Mouse (Mus musculus) c-Kit-negative CD71-positive TER-119-positive erythroid progenitor cells, embryonic 14.5 days (primary cell): ENCODE measurements around the gene 9130213A22Rik.

ENCODE experiments used
- DNase-seq: peaks from one replicate; pipeline ENCODE4 v3.0.0-alpha.2; 2013; ENCODE audit warnings: low read depth, low spot score

9130213A22Rik gene

DNA sequence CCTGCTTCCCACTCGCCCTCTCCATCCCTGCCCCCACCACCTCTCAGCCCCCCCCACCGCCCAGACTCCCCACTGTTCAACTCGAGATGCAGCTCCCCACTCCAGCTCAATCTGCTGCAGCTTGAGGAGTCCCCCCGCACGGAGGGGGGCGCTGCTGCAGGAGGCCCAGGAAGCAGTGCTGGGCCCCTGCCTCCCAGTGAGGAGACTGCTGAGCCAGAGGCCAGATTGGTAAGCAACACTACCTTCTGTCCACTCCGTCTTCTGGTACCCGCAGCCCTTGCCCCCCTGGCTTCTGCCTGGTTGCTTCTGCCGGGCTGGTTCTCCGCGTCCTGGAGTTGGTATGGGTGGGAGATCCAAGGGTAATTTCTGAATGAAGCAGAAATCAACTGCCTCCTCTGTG lies 15.5 kb downstream of the 9130213A22Rik start:
- no peak for DNase-seq

DNA sequence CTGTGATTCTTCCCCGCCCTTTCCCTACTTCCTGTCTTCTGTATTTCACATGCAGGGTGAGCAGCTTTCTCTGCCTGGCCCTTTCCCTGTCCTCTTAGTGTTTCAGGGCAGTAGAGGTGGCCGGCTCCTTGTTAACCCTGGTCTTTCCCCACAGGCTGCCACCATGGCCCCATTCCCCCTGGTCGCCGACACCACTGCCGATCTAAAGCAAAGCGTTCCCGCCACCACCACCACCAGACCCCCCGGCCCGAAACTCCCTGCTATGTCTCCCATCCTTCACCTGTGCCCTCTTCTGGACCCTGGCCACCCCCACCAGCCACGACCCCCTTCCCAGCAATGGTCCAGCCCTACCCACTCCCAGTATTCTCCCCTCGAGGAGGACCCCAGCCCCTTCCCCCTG lies 16.1 kb downstream of the 9130213A22Rik start:
- no peak for DNase-seq

DNA sequence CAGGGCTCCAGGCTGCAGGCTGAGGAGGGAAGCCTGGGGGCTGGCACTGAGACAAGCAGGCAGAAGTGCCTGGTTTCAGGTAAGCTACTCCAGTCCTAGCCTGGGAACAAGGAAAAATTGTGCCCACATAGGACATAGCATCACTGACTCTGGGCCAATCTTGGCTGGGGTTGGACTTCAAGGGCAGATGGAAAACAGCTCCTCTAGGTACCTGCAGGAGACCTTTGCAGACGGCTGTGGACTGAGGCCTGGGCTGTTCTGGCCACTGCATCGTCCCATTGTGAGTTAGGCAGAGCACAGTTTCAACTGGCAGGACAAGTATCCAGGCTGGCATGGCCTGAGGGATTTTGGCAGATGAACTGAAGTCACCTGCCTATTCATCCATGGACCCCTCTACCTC lies 16.6 kb downstream of the 9130213A22Rik start:
- DNase-seq: no peak

DNA sequence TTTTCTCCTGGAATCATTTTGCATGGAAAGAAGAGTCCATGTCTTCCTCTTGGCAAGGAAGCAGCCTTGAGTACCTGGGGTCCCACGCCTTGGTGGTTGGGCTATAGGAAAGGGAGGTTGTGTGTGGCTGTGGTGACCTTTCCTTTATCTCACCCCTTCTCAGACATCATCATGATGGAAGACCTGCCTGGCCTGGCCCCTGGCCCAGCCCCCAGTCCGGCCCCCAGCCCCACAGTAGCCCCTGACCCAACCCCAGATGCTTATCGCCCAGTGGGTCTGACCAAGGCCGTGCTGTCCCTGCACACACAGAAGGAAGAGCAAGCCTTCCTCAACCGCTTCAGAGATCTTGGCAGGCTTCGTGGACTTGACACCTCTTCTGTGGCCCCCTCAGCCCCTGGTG lies 17.2 kb downstream of the 9130213A22Rik start:
- DNase-seq: no peak

DNA sequence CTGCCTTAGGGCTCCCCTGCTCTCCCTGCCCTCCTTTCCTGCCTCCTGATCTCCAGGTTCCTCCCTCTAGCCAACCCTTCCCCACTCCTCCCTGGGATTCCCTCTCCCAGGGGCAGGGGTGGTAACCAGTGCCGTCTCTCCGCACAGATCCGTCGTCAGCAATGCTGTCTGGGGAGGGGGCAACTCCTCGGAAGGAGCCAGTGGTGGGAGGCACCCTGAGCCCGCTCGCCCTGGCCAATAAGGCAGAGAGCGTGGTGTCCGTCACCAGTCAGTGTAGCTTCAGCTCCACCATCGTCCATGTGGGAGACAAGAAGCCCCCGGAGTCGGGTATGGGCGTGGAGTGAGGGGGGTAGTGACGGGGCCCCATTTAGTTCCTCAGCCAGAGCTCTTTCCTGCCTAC lies 17.9 kb downstream of the 9130213A22Rik start:
- no peak for DNase-seq

DNA sequence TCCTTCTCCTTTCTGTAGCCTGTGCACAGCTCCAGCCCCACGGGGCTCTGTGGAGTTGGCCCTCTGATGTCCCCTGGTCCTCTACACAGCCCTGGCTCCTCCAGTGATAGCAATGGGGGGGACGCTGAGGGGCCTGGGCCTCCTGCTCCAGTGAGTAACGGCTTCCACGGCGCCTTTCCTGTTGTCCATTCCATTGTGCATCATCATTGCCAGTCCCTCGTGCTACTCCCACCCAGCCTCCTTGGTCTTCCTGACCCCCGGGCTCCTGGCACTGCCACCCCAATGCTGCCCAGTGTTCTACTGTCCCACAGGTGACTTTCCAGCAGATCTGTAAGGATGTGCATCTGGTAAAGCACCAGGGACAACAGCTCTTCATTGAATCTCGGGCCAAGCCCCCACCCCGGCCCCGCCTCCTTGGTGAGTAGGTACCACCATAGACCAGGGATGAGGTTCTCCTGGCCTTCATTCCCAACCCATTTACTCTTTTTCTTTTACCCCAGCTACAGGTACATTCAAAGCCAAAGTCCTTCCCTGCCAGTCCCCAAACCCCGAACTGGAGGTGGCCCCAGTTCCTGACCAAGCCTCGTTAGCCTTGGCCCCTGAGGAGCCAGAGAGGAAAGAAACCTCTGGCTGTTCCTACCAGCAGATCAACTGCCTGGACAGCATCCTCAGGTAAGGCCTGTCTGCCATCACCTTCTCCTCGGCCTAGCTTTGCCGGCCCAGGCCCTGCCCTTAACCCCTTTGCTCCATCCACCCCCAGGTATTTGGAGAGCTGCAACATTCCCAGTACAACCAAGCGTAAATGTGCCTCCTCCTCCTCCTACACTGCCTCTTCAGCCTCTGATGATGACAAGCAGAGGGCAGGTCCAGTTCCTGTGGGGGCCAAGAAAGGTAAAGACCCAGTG lies 18.6 kb downstream of the 9130213A22Rik start:
- DNase-seq: no peak

DNA sequence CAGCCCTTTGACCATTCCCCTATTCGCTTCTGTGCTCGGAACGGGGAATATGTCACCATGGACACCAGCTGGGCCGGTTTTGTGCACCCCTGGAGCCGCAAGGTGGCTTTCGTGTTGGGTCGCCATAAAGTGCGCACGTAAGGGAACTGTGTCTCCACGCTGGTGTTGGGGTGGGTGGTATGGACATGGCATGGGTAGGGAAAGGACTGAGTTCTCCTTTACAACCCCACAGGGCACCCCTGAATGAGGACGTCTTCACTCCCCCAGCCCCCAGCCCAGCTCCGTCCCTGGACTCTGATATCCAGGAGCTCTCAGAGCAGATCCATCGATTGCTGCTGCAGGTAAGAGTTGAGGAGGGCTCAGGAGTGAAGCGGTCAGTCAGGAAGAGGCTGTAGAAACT lies 19.3 kb downstream of the 9130213A22Rik start:
- no peak for DNase-seq

DNA sequence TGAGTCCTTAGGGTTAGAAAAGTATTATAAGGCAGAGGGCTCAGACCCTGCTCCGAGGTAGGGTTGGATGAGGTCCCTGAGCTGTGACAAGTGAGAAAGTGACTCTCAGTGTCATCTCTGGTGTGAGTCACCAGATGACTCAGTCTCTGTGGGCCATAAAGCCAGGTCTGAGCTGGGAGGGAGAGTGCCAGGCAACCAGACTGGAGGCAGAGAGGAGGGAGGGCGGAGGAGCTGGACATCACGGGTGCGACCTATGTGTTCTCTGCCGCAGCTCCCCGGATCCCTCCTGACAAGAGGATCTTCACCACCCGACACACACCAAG lies 20.0 kb downstream of the 9130213A22Rik start:
- no peak for DNase-seq

DNA sequence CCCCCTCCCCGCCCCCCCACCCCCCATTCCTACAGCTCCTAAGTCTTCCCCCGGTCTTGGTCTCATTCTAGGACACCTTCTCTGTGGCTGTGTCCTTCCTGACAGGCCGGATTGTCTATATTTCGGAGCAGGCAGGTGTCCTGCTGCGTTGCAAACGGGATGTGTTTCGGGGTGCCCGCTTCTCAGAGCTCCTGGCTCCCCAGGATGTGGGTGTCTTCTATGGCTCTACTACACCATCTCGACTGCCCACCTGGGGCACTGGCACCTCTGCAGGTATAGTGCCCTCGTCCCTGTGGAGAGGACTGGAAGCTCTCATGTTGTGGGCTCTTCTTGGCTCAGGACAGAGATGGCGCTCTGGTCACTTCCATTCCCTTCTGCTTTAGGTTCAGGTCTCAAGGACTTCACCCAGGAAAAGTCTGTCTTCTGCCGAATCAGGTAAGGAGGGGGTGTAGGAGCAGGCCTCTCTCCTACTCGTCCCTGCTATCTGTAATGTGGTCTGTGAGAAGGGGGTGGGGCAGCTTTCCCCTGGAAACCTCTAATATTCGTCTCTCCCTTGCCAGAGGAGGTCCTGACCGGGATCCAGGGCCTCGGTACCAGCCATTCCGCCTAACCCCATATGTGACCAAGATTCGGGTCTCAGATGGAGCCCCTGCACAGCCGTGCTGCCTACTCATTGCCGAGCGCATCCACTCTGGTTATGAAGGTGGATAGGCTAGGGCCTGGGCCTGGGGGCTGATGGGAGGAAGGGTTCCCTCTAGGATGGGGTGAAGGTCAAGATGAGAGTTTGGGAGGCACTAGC lies 20.6 kb downstream of the 9130213A22Rik start:
- DNase-seq: no peak

DNA sequence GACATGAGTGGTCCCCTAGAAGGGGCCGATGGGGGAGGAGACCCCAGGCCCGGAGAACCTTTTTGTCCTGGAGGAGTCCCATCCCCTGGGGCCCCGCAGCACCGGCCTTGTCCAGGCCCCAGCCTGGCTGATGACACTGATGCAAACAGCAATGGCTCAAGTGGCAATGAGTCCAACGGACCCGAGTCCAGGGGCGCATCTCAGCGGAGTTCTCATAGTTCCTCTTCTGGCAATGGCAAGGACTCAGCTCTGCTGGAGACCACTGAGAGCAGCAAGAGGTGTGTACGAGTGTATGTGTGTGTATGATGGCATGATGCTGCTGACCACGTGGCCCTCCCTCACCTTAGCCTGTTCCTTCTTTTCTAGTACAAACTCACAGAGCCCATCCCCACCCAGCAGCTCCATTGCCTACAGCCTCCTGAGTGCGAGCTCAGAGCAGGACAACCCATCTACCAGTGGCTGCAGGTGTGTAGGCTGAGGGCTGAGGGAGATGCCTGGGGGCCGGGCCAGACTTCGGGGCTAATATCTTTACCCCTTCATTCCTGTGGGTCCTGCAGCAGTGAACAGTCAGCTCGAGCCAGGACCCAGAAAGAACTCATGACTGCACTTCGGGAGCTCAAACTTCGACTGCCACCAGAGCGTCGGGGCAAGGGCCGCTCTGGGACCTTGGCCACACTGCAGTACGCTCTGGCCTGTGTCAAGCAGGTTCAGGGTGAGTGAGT lies 21.6 kb downstream of the 9130213A22Rik start:
- DNase-seq: no peak

DNA sequence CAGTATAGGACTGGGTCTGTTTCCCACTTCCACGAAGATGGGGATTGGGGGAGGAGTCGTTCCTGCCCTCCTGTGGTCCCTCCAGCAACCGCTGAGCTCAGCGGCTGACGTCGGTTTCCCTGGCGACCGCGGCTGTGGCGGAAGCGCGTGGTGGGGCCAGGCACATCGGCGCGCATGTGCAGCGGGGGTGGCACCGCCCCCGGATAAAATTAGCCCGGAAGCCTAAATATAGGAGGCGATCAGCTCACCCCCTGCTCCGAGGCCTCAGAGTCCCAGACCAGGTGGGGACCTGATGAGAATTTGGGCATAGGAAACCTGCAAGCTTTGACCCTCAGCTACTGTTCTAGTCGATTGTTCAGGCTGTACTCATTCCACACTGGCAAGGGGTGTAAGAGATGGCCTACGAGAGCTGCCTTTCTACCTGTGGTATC lies 22.5 kb downstream of the 9130213A22Rik start:
- no peak for DNase-seq

DNA sequence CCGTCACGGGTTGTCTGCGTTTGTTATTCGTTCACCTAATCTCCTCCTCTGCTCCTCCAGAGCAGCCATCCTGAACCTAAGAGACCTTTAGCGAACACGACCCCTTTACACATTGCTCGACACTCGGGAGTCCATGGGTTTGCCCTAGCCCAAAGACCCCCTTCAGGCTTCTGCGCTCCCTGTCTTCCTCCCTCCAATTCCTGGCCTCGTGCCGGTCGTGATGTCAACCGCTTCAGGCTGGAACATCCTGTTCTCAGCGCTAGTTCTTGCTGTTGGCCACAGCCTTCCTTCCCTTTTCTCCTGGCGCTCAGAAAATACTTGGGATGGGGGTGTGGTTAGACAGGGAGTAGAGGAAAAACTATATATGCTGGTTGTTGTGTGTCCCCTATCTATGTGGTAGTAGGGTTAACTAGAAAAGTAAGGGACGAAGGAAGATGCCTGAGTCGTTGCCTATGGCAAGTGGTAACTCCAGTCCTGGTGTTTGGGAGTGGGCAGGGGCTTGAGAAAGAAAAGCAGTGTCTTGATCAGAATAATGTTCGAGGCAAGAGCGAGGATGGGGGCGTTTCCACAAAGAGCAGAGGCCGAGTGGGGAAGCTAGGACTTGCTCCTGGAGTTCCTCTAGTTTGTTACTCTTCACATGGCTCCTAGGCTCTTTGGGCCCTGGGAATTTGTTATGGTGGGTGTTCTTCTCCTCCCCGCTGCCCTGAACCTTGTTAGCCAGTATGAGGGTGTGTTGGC lies 23.0 kb downstream of the 9130213A22Rik start:
- DNase-seq: no peak

DNA sequence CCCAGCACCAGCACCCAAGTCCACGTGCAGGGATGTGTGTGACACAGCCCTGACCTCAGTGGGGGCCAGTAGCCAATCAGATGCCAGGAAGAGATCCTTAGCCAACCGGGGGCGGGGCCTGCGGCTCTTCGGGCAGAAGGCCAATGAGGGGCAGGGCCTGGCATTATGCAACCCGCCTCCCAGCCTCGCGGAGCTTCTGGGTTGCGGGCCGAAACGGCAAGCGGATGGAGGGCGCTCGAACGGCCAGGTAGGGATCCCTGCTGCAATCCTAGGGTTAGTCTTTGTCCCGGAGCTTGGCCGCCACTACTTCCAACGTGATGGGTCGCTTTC lies 23.7 kb downstream of the 9130213A22Rik start:
- peak; percentile 91 for DNase-seq

DNA sequence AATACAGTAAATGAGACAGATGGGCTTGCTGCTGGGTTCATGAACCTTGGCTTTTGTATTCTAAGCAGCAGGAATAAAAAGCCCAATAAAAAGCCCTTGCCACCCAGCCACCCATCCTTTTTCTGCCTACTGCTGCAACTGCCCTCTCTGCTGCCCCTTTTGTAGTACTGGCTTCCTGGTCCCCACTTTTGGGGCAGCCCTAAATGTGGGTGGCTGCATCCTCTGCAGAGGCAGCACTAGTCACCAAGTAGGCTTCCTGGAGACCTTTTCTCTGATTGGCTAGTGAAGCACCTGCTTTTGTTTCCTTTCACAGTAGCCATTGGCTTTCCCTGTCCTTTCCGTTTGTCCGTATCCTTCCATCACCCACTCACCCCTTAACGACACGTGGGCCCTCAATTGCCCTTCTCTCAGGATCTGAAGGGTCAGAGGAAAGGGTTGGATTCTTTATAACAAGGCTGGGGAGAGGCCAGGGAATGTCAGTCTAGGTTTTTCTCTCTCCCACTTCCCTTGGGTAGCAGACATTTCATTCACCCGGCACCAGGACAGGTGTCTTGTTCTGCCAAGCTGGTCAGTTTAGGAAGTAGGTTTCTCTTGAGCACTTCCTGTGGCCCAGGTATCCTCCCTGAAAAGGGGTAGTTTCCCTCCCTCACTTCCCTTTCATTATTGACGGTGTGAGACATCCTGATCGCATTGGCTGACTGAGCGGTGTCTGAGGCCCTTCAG lies 24.2 kb downstream of the 9130213A22Rik start:
- no peak for DNase-seq

DNA sequence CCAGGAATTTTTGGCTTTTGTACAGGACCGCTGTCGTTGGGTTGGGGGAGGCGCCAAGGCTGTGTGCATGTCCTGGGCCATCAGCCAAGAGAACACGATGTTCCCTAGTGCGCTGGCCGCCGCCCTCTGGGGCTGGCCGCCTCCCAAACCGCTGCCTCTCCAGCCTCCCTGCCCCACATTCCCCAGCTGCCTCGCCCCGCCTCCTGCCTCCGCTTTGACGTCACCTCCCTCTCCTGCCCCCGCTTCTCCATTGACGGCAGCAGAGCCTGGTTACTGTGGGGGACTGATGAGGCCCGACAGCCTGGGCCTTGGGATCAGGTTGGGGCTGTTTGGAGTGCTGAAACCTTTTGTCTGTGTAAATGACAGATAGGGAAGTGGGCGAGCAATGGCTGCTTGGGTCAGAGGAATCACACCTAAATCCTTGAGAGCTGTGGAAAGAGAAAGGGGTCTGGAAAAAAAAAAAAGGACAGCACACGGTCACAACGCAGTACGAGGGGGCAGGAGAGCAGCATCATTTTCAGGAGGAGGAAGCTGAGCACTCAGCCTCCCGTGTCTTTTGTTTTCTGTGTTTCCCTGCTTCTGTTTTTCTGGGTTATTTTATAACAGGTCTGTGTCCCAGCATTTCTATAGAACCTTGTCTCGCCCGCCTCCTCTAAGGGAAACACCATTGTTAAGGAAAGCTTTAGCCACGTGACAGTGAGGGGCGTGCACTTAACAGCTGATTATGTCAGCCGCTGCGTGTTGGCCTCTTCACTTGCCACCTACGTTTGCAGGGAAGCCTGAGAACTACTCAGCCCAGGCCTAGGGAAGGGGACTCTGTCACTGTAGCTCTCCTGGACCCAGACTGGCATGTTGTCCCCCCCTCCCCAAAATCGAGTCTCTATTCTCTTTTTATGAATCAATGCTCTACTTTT lies 25.1 kb downstream of the 9130213A22Rik start:
- DNase-seq: peak; percentile 91

DNA sequence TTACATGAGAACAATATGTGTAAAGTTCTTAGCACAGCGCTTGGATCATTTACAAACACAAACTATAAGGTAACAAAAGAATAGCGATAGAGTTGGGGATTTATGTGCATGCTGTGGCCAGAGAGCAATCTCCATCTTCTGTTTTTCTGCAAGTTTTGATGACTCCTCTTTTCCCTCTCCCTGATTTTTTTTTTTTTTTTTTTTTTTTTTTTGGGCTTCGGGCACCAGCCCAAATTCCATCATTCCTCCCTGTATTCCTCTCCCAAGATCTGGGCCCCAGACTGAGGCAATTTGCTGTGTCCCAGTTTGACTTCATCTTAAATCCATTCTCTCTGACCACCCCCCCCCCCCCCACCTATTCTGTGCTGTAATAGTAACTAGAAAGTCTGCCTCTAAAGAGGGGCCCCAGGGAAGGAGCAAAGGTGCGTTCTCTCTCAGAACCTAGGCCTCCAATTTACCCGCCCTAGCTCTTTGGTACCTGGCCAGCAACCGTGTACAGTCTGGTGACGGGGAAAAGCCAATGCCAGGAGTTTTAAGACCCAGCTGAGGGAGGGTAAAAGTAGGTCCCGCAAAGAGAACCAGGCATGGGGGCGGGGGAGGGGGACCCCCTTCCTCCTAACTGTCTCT lies 25.9 kb downstream of the 9130213A22Rik start:
- no peak for DNase-seq

DNA sequence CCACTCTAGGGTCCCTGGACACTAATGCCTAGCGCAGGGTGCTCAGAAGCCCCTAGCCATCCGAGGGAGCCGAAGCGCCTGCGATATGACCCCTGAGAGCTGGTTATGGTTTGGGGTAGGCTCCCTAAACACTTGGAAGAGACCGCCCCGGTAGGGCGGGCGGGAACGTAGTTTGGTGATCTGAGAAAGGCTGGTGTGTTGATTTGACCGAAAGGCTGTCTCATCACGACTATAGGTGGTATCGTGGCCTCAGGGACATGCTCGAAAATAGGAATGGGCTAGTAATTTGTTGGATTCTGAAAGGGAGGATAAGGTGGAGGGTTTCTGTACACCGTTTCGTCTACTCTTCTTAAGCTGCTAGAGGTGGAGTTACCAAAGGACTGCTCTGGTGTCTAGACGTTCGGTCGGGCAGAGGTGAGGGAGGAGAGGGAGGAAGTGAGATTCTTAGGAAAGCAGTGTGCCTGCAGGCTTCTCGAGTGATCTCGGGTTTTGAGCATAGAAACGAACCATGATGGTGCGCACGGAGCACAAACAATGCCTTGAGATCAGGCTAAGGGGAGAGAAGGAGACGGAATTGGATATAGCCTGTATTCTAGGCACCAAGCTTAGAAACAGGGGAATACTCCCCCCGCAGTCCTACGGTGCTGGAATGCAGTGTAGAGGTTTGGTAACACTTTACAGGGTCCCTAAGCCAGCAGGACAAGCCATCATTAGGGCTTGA lies 26.7 kb downstream of the 9130213A22Rik start:
- peak; percentile 44 for DNase-seq

DNA sequence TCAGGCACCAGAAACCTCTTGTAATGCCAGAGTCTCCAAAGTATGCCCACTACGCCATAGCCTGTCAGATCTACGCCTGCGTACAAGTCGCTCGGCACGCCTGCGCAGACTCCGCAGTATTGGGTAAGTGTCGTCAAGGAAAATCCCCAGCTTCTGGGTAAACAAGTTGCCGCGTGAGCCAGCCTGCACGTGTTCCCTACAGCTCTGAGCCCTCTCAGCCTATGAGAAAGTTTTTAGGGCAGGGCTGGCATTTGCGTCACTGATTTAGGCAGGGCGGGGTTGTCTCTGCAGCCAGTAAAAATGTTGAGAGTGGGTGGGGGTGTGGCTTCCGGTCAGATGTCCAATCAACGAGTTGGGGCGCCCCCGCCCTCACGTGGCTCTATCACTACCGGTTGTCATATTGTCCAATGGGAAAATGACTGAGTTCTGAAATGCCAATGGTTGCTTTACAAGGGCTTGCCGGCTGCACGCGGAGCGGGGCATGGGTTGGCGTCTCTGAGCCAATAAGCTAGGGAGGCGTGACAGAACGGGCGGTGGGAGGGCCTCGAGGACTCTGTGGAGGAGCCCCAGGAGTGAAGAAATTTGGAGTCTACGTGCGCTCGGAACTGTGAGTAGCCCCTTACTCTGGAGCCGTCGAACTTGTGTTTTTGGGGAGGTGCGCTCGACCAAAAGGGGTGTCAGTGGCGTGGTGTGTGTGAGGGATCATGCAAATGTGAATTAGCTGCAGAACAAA lies 27.5 kb downstream of the 9130213A22Rik start, which contains the start of gene Per1:
TSS of gene Per1 (plus strand) at position 521 of the 733 bp plus-strand sequence.
- peak; percentile 98 for DNase-seq
